Mouse (Mus musculus) ES-Bruce4 (cell line): ENCODE data around the gene Ptprd.

ENCODE experiments used
- CTCF ChIP-seq: IDR thresholded peaks from one replicate; pipeline ENCODE4 v1.8.1; 2011; ENCODE audit warnings: low read depth, low read length
- POLR2A ChIP-seq: IDR thresholded peaks from one replicate; pipeline ENCODE4 v1.8.1; 2011; ENCODE audit warnings: low read length; ENCODE audit not compliant: insufficient read depth

GRCm38 (mm10) chr4:76218065-76218464, 1993.7 kb downstream of the Ptprd start:
- TF ChIP-seq CTCF (no peak), POLR2A (no peak)
